Mouse (Mus musculus) heart, postnatal 0 days (tissue): ENCODE measurements around the gene Zdhhc19. TPM values are rescaled to one million over a fixed set of nuclear protein-coding genes. Genes with fewer than 3 reads are reported as not detected.

ENCODE experiments used
- ATAC-seq: fragments of 200-750 bp; cut with Nextera tagmentation; 2 replicates; pipeline ENCODE4 v1.8.0; 2017; ENCODE audit warnings: low read depth, moderate number of reproducible peaks, moderate library complexity; ENCODE audit not compliant: insufficient read depth
- DNase-seq: peaks from one replicate; pipeline ENCODE4 v3.0.0-alpha.2; 2016; ENCODE audit warnings: low spot score
- H3K27ac ChIP-seq: fragments of 300-500 bp; sonication (generic); 2 replicates; pipeline ENCODE4 v1.5.1; 2014; ENCODE audit warnings: low read depth, mild to moderate bottlenecking
- H3K27me3 ChIP-seq: fragments of 300-500 bp; sonication (generic); 2 replicates; pipeline ENCODE4 v1.6.1; 2014; ENCODE audit warnings: low read length, mixed read lengths; ENCODE audit not compliant: control insufficient read depth, insufficient read depth
- H3K36me3 ChIP-seq: fragments of 300-500 bp; sonication (generic); replicated peaks from 2 replicates; pipeline ENCODE4 v1.6.1; 2014; ENCODE audit warnings: low read length, mixed read lengths; ENCODE audit not compliant: control insufficient read depth, insufficient read depth
- H3K4me1 ChIP-seq: fragments of 300-500 bp; sonication (generic); 2 replicates; pipeline ENCODE4 v1.6.1; 2014; ENCODE audit warnings: antibody characterized with exemption; ENCODE audit not compliant: control insufficient read depth, insufficient read depth
- H3K4me2 ChIP-seq: fragments of 300-500 bp; sonication (generic); 2 replicates; pipeline ENCODE4 v1.6.1; 2014; ENCODE audit warnings: low read depth, mild to moderate bottlenecking, low read length, moderate library complexity
- H3K4me3 ChIP-seq: fragments of 300-500 bp; sonication (generic); 2 replicates; pipeline ENCODE4 v1.5.1; 2014; ENCODE audit warnings: low read depth, low read length
- H3K9ac ChIP-seq: fragments of 300-500 bp; sonication (generic); replicated peaks from 2 replicates; pipeline ENCODE4 v1.6.1; 2014; ENCODE audit warnings: low read depth, low read length, mixed read lengths
- H3K9me3 ChIP-seq: fragments of 300-500 bp; sonication (generic); replicated peaks from 2 replicates; pipeline ENCODE4 v1.6.1; 2016; ENCODE audit warnings: low read length; ENCODE audit not compliant: control insufficient read depth
- CTCF ChIP-seq: IDR thresholded peaks from 2 replicates; pipeline ENCODE4 v1.5.1; 2016; ENCODE audit warnings: antibody characterized with exemption, control low read depth, low read depth
- EP300 ChIP-seq: IDR thresholded peaks from 2 replicates; pipeline ENCODE4 v1.6.1; 2016; ENCODE audit warnings: antibody characterized with exemption, low read depth
- WGBS: fragments of 180-500 bp; shearing (Covaris S2); extraction: QIAGEN DNeasy Blood & Tissue Kit; methylation state at CpG from one replicate; pipeline ENCODE4 v1.1.7; 2014; 5-methylcytosine and 5-hydroxymethylcytosine counted together
- polyA plus RNA-seq: library from polyadenylated mRNA; unstranded; fragments of >200 nt; fragmentation: Nextera tagmentation; extraction: Ambion mirVana; gene quantifications from 2 replicates; pipeline ENCODE4 v1.2.1, GENCODE M21; 2015
- total RNA-seq: library from RNA; depleted of rRNA; stranded (reverse); fragments of >200 nt; gene quantifications from 2 replicates; pipeline ENCODE4 v1.2.3, GENCODE M21; 2014; ENCODE audit warnings: low replicate concordance

Zdhhc19 gene
- total and polyA plus RNA-seq, 2 experiments from 2014 or later = not detected

- Histone ChIP-seq H3K9me3 (no peaks in the 10 kb centered on the region), H3K27ac (no peak overlapping the region), H3K4me1 (peaks cover 29% of the 10 kb centered on the region), H3K27me3 (no peaks in the 10 kb centered on the region), H3K4me2 (no peak overlapping the region), H3K36me3 (no peaks in the 10 kb centered on the region), H3K4me3 (no peak overlapping the region), H3K9ac (no peak overlapping the region)
- ATAC-seq (no peak), DNase-seq (no peak)
- TF ChIP-seq CTCF (no peak), EP300 (no peak)
- 75% methylated on average over 5 of the region's 5 CpGs for WGBS
Measured at GRCm38 (mm10) chr16:32508035-32508434, 12.0 kb downstream of the Zdhhc19 start.

- Histone ChIP-seq H3K9me3 (no peaks in the 10 kb centered on the region), H3K4me1 (peaks cover 29% of the 10 kb centered on the region), H3K27ac (peak overlapping the region; percentile 77), H3K4me2 (peak overlapping the region; percentile 7; the same call in 1 of the 2 replicates), H3K9ac (no peak overlapping the region), H3K27me3 (no peaks in the 10 kb centered on the region), H3K4me3 (no peak overlapping the region), H3K36me3 (no peaks in the 10 kb centered on the region)
- 32% methylated on average over 3 of the region's 3 CpGs for WGBS
- DNase-seq (no peak), ATAC-seq (no peak)
- no peak for TF ChIP-seq CTCF
- TF ChIP-seq EP300 = no peak
Measured at GRCm38 (mm10) chr16:32508506-32509065, 12.5 kb downstream of the Zdhhc19 start.

- Histone ChIP-seq H3K27ac (peak overlapping the region; percentile 77), H3K36me3 (no peaks in the 10 kb centered on the region), H3K4me1 (peaks cover 29% of the 10 kb centered on the region), H3K4me3 (no peak overlapping the region), H3K27me3 (no peaks in the 10 kb centered on the region), H3K4me2 (peak overlapping the region; percentile 7; the same call in 1 of the 2 replicates), H3K9me3 (no peaks in the 10 kb centered on the region), H3K9ac (no peak overlapping the region)
- 17% methylated on average over 9 of the region's 9 CpGs for WGBS
- peak; percentile 81 for ATAC-seq
- peak; percentile 65 for DNase-seq
- peak; percentile 25; the same call in 1 of the 2 replicates for TF ChIP-seq CTCF
- TF ChIP-seq EP300 = peak; percentile 37; the same call in 1 of the 2 replicates
Measured at GRCm38 (mm10) chr16:32509066-32509942, 13.2 kb downstream of the Zdhhc19 start.

- Histone ChIP-seq H3K36me3 (no peaks in the 10 kb centered on the region), H3K27ac (peak overlapping the region; percentile 77), H3K9ac (no peak overlapping the region), H3K27me3 (no peaks in the 10 kb centered on the region), H3K4me1 (peaks cover 29% of the 10 kb centered on the region), H3K4me3 (no peak overlapping the region), H3K4me2 (no peak overlapping the region), H3K9me3 (no peaks in the 10 kb centered on the region)
- DNase-seq (no peak), ATAC-seq (no peak)
- 65% methylated on average over 18 of the region's 18 CpGs for WGBS
- TF ChIP-seq EP300 (no peak), CTCF (no peak)
Measured at GRCm38 (mm10) chr16:32510399-32511337, 14.6 kb downstream of the Zdhhc19 start.

- peaks cover 29% of the 10 kb centered on the region for H3K4me1 ChIP-seq
- ATAC-seq (no peak), DNase-seq (no peak)
- no peak overlapping the region for H3K27ac ChIP-seq
- H3K4me2 ChIP-seq = no peak overlapping the region
- H3K9me3 ChIP-seq = no peaks in the 10 kb centered on the region
- no peak for TF ChIP-seq EP300
- TF ChIP-seq CTCF = no peak
- H3K9ac ChIP-seq = no peak overlapping the region
- no peak overlapping the region for H3K4me3 ChIP-seq
- 85% methylated on average over 3 of the region's 3 CpGs for WGBS
- H3K27me3 ChIP-seq = no peaks in the 10 kb centered on the region
- no peaks in the 10 kb centered on the region for H3K36me3 ChIP-seq
Measured at GRCm38 (mm10) chr16:32511338-32511734, 15.3 kb downstream of the Zdhhc19 start.
